Mouse (Mus musculus) urinary bladder, postnatal 14 days (tissue): ENCODE measurements around the gene Leprot.

Experiments used
- DNase-seq: peaks from one replicate; pipeline ENCODE4 v3.0.0; 2021; ENCODE audit warnings: low spot score

The Leprot gene

GRCm38 (mm10) chr4:101647196-101647905 is at the start of gene Leprot:
Gene Leprot (plus strand): TSS chr4:101647718.
- DNase-seq = peak; percentile 100

GRCm38 (mm10) chr4:101601758-101602157 is 45.8 kb upstream of the Leprot start:
- no peak for DNase-seq

GRCm38 (mm10) chr4:101603635-101604034 is 43.9 kb upstream of the Leprot start:
- no peak for DNase-seq

GRCm38 (mm10) chr4:101616520-101616919 is 31.0 kb upstream of the Leprot start:
- no peak for DNase-seq

- no peak for DNase-seq
These were observed 29.8 kb upstream of the Leprot start for GRCm38 (mm10) chr4:101617742-101618141.

- DNase-seq = no peak
These were observed 27.3 kb upstream of the Leprot start for GRCm38 (mm10) chr4:101620206-101620605.

GRCm38 (mm10) chr4:101621241-101621640 is 26.3 kb upstream of the Leprot start:
- DNase-seq = no peak

- no peak for DNase-seq
These were observed 22.2 kb upstream of the Leprot start for GRCm38 (mm10) chr4:101625278-101625677.

- no peak for DNase-seq
These were observed 11.9 kb upstream of the Leprot start for GRCm38 (mm10) chr4:101635596-101635995.

GRCm38 (mm10) chr4:101637472-101637871 is 10.0 kb upstream of the Leprot start:
- no peak for DNase-seq

- no peak for DNase-seq
These were observed 6.9 kb upstream of the Leprot start for GRCm38 (mm10) chr4:101640631-101641030.

- no peak for DNase-seq
These were observed 4.8 kb upstream of the Leprot start for GRCm38 (mm10) chr4:101642708-101643107.

- DNase-seq = no peak
These were observed 4.3 kb upstream of the Leprot start for GRCm38 (mm10) chr4:101643216-101643615.

GRCm38 (mm10) chr4:101646857-101647195 is 692 bp upstream of the Leprot start:
- DNase-seq = no peak

- DNase-seq = peak; percentile 13
These were observed 591 bp downstream of the Leprot start for GRCm38 (mm10) chr4:101647976-101648642.

- DNase-seq = no peak
These were observed 1.2 kb downstream of the Leprot start for GRCm38 (mm10) chr4:101648745-101649144.

GRCm38 (mm10) chr4:101650961-101651360 is 3.4 kb downstream of the Leprot start:
- DNase-seq = no peak

GRCm38 (mm10) chr4:101654256-101654655 is 6.7 kb downstream of the Leprot start:
- DNase-seq = no peak

GRCm38 (mm10) chr4:101654788-101655414 is 7.4 kb downstream of the Leprot start:
- DNase-seq = no peak

GRCm38 (mm10) chr4:101655415-101655790 is 7.9 kb downstream of the Leprot start:
- DNase-seq = no peak

GRCm38 (mm10) chr4:101656056-101656455 is 8.5 kb downstream of the Leprot start:
- no peak for DNase-seq

GRCm38 (mm10) chr4:101656956-101657570 is 9.5 kb downstream of the Leprot start:
- DNase-seq = no peak
